Mouse (Mus musculus): ENCODE measurements around the gene Baiap3. TPM values are rescaled to one million over a fixed set of nuclear protein-coding genes. Genes with fewer than 3 reads are reported as not detected.
"Not testable (repeated sequence)": the region's sequence is repeated elsewhere in the genome, so short reads cannot be mapped to it uniquely, and the experiment has no call there.

Gene Baiap3
- total RNA-seq, 2 experiments from 2014 or later, result 11.7 to 16.2 TPM

DNA sequence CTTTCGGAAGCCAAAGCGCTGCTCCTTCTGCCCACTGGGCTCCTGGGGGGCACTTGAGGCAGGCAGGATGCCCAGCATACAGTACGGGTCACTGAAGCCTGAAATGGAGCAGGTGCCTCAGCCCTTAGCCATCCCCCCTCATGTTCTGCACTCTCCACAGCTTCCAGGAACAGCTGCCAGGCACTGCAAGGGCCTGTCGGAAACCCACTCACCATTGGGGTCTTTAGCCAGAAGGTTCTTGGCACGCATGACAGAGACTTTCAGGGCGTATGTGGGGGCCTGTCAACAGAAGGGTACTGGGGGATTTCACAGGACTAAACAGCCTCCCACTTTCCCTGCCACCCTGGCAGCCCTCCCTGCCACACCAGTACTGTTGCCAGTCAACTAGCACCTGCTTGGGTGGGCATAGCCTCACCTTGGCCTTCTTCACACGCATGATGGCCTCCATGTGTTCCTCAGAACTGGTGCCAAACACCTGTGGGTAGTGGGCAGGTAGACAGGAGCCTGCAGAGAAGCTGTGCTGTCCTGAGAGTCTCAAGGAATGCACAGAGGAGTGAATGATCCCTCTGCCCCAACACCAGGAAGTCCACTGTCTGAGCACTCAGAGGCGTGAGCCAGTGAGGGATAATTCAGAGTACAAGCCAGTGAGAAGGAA is 5.9 kb downstream of the Baiap3 start:
- DNase-seq (ENCODE audit: low spot score in 2 of 2), result no peak

DNA sequence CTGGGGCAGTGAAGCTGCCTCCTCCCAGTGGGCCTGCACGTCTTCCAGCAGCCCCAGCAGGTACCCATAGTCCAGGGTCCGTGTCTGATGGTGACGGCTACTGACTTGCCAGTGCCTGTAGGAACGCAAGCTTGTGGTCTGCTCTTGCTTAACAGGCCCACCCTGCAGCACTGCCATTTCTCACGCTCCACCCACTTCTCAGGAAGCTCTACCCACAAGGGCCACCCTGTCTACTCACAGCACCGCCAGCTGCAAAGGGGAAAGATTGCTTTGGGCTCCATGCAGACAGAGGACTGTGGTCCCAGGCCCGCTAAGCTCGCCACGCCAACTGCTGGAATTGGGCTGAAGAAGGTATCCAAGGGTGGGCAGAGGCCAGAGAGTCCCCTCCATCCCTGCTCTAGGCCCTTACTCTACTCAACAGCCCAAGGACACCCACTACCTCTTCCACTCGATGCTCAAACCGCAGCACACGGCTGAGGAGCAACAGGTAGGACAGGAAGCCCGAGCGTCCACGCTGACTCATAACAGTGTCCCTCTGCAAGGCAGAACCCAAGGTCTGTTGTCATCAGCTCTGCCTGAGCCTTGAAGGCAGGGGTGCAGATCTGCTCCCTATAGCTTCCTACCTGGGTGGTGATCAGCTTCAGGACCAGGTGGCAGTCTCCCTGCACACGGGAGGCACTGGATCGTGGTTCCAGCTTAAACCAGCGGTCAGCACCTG is 8.0 kb downstream of the Baiap3 start:
- no peak for DNase-seq (ENCODE audit: low spot score in 2 of 2)

DNA sequence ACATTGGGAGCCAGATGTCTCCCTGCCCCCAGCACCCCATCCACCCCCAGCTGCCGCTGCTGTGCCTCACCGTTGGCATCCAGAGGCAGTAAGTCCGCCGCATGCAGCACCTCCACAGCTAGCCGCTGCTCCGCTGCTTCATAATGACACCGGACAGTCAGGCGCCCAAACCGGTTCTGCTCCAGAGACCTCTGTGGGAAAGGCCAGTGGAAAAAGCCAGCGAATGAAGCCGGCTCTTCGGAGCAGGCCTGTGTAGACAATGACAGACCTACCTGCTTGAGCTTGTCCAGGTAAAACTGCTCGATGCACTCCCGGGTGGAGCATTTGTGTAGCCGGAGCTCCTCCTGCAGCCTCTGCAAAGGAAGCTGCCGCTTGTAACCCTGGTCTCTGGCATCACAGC is 11.9 kb downstream of the Baiap3 start:
- no peak for DNase-seq (ENCODE audit: low spot score in 2 of 2)

DNA sequence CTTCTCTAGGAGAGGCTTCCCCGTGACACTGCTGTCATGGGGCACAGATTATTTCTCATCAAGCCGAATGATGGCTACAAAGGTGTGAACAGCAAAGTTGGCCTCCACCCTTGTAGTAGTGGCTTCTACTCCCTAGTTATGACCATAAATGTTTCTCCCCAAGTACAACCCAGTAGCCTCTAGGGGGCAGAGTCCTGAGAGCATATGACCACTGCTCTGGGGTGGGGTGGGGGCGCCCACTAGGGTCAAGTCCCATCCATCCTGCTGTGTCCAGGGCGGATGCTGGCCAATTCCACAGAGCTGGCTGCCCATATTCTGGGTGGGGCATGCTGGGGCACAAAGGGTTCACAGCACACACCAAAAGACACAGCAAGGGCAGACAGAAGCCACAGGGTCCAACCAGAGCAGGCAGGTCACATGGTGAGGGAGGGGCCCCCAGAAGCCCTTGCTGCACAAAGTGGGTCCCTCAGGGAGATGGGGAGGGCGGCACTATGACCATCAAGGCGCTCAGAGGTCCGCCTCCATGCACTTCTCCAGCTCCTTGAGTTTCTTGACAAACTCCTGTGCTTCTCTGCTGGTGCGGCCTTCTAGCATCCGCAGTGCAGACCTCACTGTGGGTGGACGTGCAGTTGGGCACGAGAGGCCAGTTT is 12.9 kb downstream of the Baiap3 start:
- no peak for DNase-seq (ENCODE audit: low spot score in 2 of 2)

DNA sequence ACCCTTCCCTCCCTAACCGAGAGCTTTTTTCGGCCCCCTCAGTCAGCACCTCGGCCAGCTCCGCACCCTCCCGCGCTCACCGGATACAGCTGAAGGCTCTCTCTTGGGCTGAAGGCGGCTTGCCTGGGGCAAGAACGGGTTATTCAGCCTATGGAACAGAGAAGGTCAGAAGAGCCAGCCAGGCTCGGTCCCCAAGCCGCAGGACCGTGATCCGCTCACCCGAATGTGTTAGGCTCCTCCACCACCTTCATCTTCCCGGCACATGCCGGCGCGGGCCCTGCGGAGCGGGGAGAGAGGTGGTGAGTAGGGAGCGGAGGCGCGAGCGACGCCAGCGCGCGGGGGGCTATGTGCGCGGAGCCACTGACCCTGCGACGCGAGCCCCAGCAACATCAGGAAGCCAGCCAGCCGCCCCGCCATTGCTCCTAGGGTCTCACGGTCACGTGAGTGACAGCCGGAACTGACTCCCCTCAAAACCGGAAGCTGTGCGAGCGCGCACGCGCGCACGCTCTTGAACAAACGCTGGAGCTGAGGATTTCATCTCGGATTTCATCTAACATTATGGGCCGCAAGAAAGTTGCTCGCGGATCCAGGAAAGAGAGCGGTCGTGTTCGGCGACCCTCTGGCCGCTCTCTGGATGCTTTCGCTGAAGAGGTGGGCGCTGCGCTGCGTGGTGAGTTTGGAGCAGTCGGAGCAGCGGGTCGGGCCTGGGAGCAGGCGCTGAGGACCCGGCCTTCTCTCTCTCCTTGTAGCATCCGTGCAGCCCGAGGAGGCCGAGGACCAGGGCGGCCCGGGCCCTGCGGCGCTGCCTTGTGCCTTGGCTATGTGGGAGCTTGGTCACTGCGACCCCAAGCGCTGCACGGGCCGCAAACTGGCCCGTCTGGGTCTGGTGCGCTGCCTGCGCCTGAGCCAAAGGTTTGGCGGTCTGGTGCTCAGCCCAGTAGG is 16.2 kb downstream of the Baiap3 start, which contains the start of the genes Gnptg and Tsr3:
Gene Gnptg, minus strand, starts transcription at position 430 of the 942 bp plus-strand sequence.
Gene Tsr3, plus strand, starts transcription at position 476 of the 942 bp plus-strand sequence.
- DNase-seq (ENCODE audit: low spot score in 2 of 2), result peak; percentile 79 to 81

DNA sequence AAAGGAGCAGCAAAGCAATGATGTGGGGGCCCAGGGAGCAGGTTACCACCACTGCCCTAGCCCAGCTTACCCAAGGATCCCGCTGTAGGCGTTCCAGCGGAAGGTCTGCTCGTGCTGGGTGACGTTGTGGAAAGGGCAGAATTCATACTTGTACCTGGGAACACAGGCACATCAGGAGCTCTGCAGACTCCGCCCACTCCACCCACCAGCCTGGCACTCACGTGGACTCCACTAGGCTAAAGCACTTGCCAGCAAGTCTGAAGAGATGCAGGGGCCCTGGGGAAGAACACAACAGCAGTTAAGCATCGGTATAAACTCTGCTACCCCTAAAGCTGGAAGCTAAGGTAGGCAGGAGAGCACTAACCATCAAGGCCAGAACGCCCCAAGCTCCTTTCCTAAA is 20.5 kb downstream of the Baiap3 start:
- DNase-seq (ENCODE audit: low spot score in 2 of 2), result no peak

DNA sequence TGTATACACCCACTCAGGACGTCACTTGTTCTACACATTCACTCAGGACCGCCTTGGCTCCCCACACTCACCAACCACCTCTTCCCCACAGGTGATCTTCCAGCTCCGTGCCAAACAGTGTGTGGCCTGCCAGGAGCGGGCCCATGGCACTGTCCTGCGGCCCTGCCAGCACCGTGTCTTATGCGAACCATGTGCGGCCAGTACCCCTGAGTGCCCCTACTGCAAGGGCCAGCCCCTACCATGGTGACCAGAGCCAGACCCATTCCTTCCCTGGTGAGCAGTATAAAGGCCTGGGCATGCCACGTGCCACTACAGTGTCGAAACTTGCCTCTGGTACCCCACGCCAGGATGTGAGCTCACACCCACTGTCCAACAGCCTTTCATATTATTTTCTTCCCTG is 24.5 kb downstream of the Baiap3 start:
- not testable (repeated sequence) for DNase-seq (ENCODE audit: low spot score in 2 of 2)

DNA sequence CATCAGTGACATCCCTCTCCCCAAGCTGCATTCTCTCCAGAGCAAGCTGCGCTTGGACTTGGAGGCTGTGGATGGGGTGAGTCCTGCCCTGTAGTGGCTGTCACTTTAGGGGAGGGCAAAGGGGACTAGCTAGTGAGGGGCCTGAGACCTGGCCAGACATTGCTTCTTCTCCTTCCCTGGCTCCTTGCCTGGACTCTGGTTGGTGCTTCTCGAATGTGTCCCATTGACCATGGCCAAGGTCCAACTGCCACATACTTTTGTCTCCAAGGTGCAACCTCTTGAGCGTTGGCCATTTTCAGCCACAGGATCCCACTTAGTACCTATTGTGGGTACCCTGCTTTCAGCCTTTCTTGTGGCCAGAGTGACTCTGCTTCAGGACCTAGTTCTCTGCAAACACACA is 25.5 kb downstream of the Baiap3 start:
- DNase-seq (ENCODE audit: low spot score in 2 of 2), result no peak

DNA sequence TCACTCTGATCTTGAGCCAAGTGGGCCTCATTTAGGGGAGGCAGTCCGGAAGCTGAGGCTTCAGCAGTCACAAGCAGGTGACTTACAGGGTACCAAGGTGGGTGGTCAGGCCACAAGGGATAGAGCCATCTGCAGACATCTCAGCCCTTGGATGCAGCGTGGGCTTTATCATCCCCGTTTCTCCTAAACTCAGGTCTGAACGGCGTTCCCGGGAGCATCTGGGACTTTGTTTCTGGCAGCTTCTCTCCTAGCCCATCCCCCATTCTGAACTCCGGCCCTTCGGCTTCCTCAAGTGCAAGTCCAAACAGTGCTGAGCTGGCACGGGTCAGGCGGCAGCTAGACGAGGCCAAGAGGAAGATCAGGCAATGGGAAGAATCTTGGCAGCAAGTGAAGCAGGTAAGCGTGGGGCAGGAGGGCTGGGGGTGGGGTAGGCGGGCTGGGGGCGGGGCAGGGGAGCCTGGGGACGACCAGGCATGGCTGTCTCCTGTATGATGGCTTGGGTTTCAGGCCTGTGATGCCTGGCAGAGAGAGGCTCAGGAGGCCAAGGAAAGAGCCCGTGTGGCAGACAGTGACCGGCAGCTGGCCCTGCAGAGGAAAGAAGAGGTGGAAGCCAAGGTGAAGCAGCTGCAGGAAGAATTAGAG is 26.0 kb downstream of the Baiap3 start:
- not testable (repeated sequence) for DNase-seq (ENCODE audit: low spot score in 2 of 2)

DNA sequence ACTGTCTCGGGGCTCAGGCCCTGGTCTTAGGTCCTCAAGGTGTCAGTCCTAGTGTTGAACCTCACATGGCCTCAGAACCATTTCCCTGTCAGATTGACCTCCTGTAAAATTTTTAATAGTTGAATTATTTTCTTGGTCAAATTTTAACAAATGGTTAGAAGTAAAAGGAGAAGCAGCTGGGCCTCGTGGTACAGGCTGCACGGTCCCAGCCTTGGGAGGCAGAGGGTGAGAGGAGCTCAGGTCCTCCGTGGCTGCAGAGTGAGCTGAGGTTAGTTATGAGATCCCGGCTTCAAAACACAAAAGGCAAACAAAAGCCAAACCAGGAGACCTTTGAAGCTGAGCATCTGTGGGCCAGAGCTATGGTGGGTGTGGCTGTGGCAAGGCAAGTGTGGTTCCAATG is 28.2 kb downstream of the Baiap3 start:
- no peak for DNase-seq (ENCODE audit: low spot score in 2 of 2)

DNA sequence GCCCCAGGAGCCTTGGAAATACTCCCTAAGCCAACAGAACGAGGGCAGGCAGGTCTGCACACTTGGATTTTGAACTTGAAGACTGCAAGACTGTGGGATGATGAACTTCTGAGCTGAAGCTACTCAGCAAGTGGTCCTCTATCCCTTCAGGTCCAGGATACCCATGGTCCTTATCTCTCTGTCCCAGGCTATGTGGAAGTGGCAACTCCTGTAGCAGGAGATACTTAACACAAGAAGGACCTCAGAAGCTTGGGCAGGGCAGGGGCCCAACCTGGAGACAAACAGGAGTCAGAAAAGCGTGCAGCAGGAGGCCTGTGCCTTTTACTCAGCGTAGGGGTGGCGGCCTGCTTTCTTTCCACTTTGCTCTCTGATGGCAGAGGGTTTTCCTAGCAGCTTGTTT is 30.5 kb downstream of the Baiap3 start:
- no peak for DNase-seq (ENCODE audit: low spot score in 2 of 2)

DNA sequence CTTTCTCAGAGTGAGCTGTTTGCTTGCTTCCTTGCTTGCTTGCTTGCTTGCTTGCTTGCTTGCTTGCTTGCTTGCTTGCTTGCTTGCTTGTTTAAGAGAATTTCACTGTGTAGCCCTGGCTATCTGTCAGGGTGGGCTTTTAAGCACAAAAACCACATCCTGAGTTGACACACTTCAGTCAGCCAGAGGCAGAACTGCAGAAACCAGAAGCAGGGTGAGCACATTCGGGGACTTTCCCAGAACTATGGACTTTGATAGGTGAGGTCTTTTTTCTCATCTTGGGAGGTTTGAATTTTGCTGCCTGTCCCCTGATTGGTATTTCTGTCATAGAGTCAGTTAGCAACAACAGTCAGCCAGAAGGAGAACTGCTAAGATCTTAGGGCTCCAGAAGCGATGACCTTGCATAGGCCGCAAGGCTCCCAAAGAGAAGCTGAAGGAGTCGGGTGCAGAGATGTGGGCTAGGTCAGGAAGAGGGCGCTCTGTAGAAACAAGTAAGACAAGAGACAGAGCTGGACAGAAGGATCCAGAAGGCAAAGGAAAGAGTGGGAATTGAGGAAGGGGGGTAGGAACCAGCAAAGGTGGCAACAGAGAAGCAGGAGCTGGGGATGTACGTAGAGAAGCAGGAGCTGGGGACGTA is 31.5 kb downstream of the Baiap3 start:
- DNase-seq (ENCODE audit: low spot score in 2 of 2), result no peak

DNA sequence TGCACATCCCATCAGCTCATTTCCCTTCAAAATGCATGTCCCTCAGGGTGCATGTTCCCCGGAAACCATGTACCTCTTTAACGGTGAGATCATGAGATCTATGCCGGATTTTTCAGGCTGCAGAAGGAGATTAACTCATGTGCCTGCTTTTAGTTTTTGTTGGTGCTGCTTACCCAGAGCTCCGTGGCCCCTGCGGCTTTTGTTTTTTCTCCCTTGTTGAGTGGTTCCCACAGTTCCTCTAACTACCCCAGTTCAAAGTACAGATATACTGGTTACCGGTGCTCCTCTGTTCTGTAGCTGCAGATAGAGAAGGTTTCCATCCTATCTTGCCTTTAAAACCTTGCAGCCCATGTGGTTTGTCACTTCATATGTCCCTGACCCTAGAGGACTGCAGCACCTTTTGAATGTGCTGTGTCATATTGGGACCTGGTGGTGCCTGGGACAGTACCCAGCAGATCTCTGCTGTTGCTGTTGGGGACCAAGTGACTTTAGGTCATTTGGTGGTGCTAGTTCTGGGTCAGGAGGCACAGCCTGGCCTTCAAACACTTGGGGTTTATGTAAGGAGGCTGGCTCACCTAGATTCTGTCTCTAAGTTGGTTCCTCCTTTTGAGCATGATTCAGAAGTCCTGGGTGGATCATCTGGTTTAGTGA is 33.1 kb downstream of the Baiap3 start:
- DNase-seq (ENCODE audit: low spot score in 2 of 2), result no peak

DNA sequence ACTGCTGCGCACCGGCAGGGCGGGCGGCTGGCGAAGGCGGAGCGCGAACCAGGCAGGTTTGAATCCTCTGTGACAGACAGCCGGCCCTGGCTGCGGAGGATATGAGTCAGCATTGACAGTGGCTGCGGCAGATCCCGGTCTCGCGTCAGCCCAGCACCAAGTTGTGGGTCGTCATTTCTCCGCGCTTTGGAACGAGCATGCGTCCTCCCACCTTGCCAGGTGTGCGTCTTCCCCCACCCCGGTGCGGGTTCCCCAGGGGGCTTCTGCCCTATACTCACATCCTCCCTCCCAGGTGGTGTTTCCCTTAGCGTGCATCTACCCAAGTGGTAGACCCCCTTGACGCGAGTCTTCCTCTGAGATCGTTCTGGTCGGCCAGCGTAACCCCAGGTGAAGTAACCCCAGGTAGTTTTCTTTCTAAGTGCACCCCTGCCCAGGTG is 33.6 kb downstream of the Baiap3 start:
- peak in 1 of 2 experiments; percentile 16 for DNase-seq (ENCODE audit: low spot score in 2 of 2)

DNA sequence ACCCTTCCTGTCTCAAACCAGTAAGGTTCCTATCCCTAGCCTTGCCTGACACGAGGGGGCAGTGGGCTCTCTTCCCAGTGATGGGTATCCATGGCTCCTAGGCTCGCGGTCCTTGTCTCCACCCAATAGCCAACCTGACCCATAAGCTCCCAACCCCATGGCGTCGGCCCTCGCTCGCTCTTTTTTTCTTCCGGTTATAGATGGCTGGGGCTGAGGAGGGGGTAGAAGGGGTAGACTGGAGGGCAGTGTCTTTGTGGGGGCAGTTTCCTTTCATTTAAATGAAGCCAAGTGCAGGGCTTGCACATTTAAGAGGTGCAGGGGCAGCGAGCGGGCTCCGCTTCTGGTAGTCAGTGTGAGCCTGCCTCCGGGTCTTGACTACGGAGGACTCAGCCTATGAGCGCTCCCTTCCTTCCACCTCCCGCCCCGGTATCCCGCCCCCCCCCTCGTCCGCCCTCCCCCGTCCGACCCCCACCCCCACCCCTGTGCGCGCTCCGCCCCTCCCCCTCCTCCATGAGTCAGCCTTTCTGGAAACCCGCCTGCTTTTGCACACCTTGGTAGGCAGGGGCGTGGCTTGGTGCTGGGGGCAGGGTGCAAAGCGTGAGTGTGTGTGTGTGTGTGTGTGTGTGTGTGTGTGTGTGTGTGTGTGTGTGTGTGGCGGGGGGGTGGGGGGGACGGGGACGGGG is 34.2 kb downstream of the Baiap3 start:
- peak; percentile 59 to 65 for DNase-seq (ENCODE audit: low spot score in 2 of 2)

DNA sequence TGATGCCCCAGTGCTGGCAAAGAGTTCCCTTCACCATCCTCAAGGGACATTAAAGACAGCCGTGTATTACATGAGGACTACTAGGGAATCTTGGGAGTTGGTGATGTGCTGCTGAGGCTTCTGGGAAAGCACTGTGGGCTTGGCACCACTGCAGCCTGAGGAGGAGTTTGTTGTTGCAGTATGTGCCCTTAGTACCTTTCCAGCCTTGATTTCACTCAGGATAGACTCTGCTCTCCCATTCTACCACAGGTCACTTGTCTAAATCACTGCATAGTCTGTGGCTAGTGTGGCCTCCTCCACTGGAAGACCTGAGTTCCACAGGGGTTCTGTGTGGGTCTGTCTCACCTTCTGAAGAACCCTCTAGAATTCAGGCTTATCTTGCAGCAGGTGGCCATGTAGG is 35.4 kb downstream of the Baiap3 start:
- no peak for DNase-seq (ENCODE audit: low spot score in 2 of 2)

DNA sequence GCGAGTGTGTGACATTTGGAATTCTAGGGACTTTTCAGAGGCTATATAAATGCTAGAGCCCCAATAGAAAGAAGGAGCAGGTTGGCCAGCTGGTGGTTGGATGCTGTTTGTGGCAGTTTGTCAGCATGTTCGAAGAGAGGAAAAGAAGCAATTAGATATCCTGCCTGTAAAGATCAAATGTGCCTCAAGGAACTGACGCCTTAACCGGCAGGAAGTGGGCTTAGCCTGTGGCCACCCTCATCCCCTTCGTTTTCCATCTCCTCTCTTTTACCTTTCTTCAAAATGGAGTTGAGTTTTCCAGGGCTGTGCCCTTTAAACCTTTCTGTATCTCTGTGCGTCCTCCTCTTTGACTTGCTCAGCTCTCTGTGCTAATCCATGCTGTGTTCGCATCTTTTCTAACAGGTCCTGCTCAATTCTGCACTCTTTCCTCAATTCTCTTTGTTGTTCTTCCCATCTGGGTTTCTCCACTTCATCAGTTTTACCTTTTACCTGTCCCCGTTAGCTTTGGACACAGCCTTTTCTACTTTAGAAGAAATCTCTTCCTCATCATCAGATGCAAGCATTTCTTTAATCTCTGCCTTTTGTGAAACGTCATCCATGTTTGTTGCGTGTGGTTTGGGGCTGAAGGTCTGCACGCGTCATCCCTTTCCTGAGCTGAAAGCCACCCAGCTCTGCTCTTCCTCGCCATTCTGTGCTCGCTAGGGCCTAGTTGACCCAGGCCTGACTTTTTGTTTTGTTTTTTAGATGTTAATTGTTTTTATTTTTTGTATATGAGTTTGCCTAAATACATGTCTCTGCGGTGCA is 36.5 kb downstream of the Baiap3 start:
- DNase-seq (ENCODE audit: low spot score in 2 of 2), result no peak

DNA sequence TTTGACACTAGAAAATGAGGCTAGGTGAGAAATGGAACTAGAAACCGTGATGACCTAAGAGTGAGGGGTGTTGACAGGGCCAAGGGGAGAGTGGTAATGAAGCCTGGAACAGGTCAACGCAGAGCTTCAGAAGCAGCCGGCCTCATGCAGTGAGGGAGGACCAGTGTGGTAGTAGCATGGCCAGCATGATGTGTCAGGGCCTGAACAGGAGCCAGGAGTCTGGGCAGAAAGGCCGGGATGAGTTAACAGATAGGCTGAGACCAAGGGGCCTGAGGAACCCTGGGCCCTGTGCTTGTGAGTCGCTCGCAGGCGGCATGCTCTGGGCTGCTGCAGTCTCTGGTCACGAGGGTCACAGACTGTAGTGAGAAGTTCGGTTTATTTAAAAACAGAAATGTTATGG is 37.2 kb downstream of the Baiap3 start:
- no peak for DNase-seq (ENCODE audit: low spot score in 2 of 2)
